Mouse (Mus musculus) testis, adult 2 months (tissue): ENCODE results near the gene Sipa1l1. TPM values are rescaled to one million over a fixed set of nuclear protein-coding genes. Genes with fewer than 3 reads are reported as not detected.

Experiments used
- H3K27ac ChIP-seq: fragments of 200-500 bp; 2 replicates; pipeline ENCODE4 v1.5.1; 2012; ENCODE audit warnings: low read depth, low read length; ENCODE audit not compliant: control insufficient read depth, insufficient read depth
- H3K27me3 ChIP-seq: fragments of 200-500 bp; 2 replicates; pipeline ENCODE4 v1.6.1; 2012; ENCODE audit warnings: mild to moderate bottlenecking, low read length, moderate library complexity; ENCODE audit not compliant: control insufficient read depth, insufficient read depth
- H3K36me3 ChIP-seq: fragments of 200-500 bp; 2 replicates; pipeline ENCODE4 v1.6.1; 2012; ENCODE audit warnings: mild to moderate bottlenecking, low read length; ENCODE audit not compliant: control insufficient read depth, insufficient read depth
- H3K4me1 ChIP-seq: fragments of 200-500 bp; 2 replicates; pipeline ENCODE4 v1.6.1; 2012; ENCODE audit warnings: low read length; ENCODE audit not compliant: control insufficient read depth, insufficient read depth
- H3K4me3 ChIP-seq: fragments of 200-500 bp; 2 replicates; pipeline ENCODE4 v1.5.1; 2012; ENCODE audit warnings: low read depth, mild to moderate bottlenecking, low read length, moderate library complexity, mixed read lengths; ENCODE audit not compliant: control insufficient read depth
- CTCF ChIP-seq: fragments of 200-500 bp; IDR thresholded peaks from 2 replicates; pipeline ENCODE4 v1.5.1; 2012; ENCODE audit warnings: low read depth, mild to moderate bottlenecking, inconsistent platforms, low read length, moderate library complexity; ENCODE audit not compliant: control insufficient read depth, insufficient read depth, insufficient replicate concordance
- POLR2A ChIP-seq: fragments of 200-500 bp; IDR thresholded peaks from 2 replicates; pipeline ENCODE4 v1.6.1; 2012; ENCODE audit warnings: low read depth, mild to moderate bottlenecking, inconsistent platforms, low read length, moderate library complexity; ENCODE audit not compliant: control insufficient read depth
- polyA plus RNA-seq: library from polyadenylated mRNA; depleted of rRNA; stranded (reverse); fragments of >200 nt; gene quantifications from 2 replicates; pipeline ENCODE4 v1.2.3, GENCODE M21; 2012

Gene Sipa1l1
- polyA plus RNA-seq, 1 experiment = 19.5 TPM

- no peaks in the 10 kb centered on the region for H3K27me3 ChIP-seq
- no peaks in the 10 kb centered on the region for H3K4me1 ChIP-seq
- no peak overlapping the region for H3K27ac ChIP-seq
- TF ChIP-seq CTCF = no peak
- no peak for TF ChIP-seq POLR2A
- no peak overlapping the region for H3K4me3 ChIP-seq
- no peaks in the 10 kb centered on the region for H3K36me3 ChIP-seq
Observed at GRCm38 (mm10) chr12:82285018-82285417, 115.9 kb downstream of the Sipa1l1 start.

GRCm38 (mm10) chr12:82286068-82286467 is 116.9 kb downstream of the Sipa1l1 start:
- H3K4me1 ChIP-seq = no peaks in the 10 kb centered on the region
- TF ChIP-seq POLR2A = no peak
- TF ChIP-seq CTCF = no peak
- H3K4me3 ChIP-seq = no peak overlapping the region
- H3K36me3 ChIP-seq = no peaks in the 10 kb centered on the region
- H3K27ac ChIP-seq = no peak overlapping the region
- no peaks in the 10 kb centered on the region for H3K27me3 ChIP-seq

- Histone ChIP-seq H3K4me1 (no peaks in the 10 kb centered on the region), H3K4me3 (no peak overlapping the region), H3K27me3 (no peaks in the 10 kb centered on the region), H3K36me3 (no peaks in the 10 kb centered on the region), H3K27ac (no peak overlapping the region)
- no peak for TF ChIP-seq POLR2A
- TF ChIP-seq CTCF = no peak
Observed at GRCm38 (mm10) chr12:82286804-82287203, 117.7 kb downstream of the Sipa1l1 start.

- Histone ChIP-seq H3K4me3 (no peak overlapping the region), H3K4me1 (no peaks in the 10 kb centered on the region), H3K27me3 (no peaks in the 10 kb centered on the region), H3K36me3 (no peaks in the 10 kb centered on the region), H3K27ac (no peak overlapping the region)
- no peak for TF ChIP-seq POLR2A
- TF ChIP-seq CTCF = no peak
Observed at GRCm38 (mm10) chr12:82293545-82294247, 124.6 kb downstream of the Sipa1l1 start.

- no peak overlapping the region for H3K4me3 ChIP-seq
- H3K27ac ChIP-seq = no peak overlapping the region
- H3K27me3 ChIP-seq = no peaks in the 10 kb centered on the region
- TF ChIP-seq POLR2A (no peak), CTCF (no peak)
- H3K36me3 ChIP-seq = no peaks in the 10 kb centered on the region
- no peaks in the 10 kb centered on the region for H3K4me1 ChIP-seq
Observed at GRCm38 (mm10) chr12:82294906-82295887, 126.1 kb downstream of the Sipa1l1 start.

GRCm38 (mm10) chr12:82296276-82296675 is 127.2 kb downstream of the Sipa1l1 start:
- TF ChIP-seq POLR2A (no peak), CTCF (no peak)
- no peak overlapping the region for H3K4me3 ChIP-seq

GRCm38 (mm10) chr12:82297196-82297595 is 128.1 kb downstream of the Sipa1l1 start:
- H3K4me1 ChIP-seq = no peaks in the 10 kb centered on the region
- no peaks in the 10 kb centered on the region for H3K27me3 ChIP-seq
- H3K36me3 ChIP-seq = no peaks in the 10 kb centered on the region
- no peak overlapping the region for H3K27ac ChIP-seq
- no peak overlapping the region for H3K4me3 ChIP-seq
- TF ChIP-seq POLR2A = no peak
- no peak for TF ChIP-seq CTCF

More at GRCm38 (mm10) chr12:82296276-82296675, 127.2 kb downstream of the Sipa1l1 start:
- H3K4me1 ChIP-seq = no peaks in the 10 kb centered on the region
- H3K27ac ChIP-seq = no peak overlapping the region
- no peaks in the 10 kb centered on the region for H3K27me3 ChIP-seq
- H3K36me3 ChIP-seq = no peaks in the 10 kb centered on the region
